Mouse (Mus musculus) brain, embryonic 14.5 days (tissue): ENCODE measurements around the gene Elp4.

Experiments
- CTCF ChIP-seq: fragments of 200-500 bp; IDR thresholded peaks from 2 replicates; pipeline ENCODE4 v1.5.1; 2012; ENCODE audit warnings: inconsistent platforms, mild to moderate bottlenecking, moderate library complexity, borderline replicate concordance; ENCODE audit not compliant: insufficient read depth, insufficient read length; ENCODE audit errors: extremely low read depth
- POLR2A ChIP-seq: fragments of 200-500 bp; IDR thresholded peaks from 2 replicates; pipeline ENCODE4 v1.6.1; 2012; ENCODE audit warnings: mild to moderate bottlenecking, inconsistent platforms, borderline replicate concordance; ENCODE audit not compliant: poor library complexity, insufficient read depth, insufficient read length, severe bottlenecking; ENCODE audit errors: extremely low read depth

- TF ChIP-seq POLR2A (no peak), CTCF (no peak)
Measured at GRCm38 (mm10) chr2:105749111-105749510, 155.3 kb downstream of the Elp4 start.
